Mouse (Mus musculus): ENCODE data around the gene Sfxn5.
A peak's percentile ranks its signal among the peaks of the same experiment; 100 is the strongest.

The Sfxn5 gene

GRCm38 (mm10) chr6:85334251-85334650 lies 1.0 kb upstream of the Sfxn5 start:
- no peak for DNase-seq (ENCODE audit: low spot score in 2 of 2)

GRCm38 (mm10) chr6:85333732-85334131 lies 510 bp upstream of the Sfxn5 start:
- DNase-seq (ENCODE audit: low spot score in 2 of 2), result peak in 1 of 2 experiments; percentile 18

GRCm38 (mm10) chr6:85332351-85332999 lies 747 bp downstream of the Sfxn5 start:
- no peak for DNase-seq (ENCODE audit: low spot score in 2 of 2)

GRCm38 (mm10) chr6:85331736-85332135 lies 1.5 kb downstream of the Sfxn5 start:
- DNase-seq (ENCODE audit: low spot score in 2 of 2), result no peak

GRCm38 (mm10) chr6:85331221-85331735 lies 1.9 kb downstream of the Sfxn5 start:
- DNase-seq (ENCODE audit: low spot score in 2 of 2), result no peak

GRCm38 (mm10) chr6:85329666-85330185 lies 3.5 kb downstream of the Sfxn5 start:
- no peak for DNase-seq (ENCODE audit: low spot score in 2 of 2)

GRCm38 (mm10) chr6:85326564-85326963 lies 6.7 kb downstream of the Sfxn5 start:
- DNase-seq (ENCODE audit: low spot score in 2 of 2), result no peak

GRCm38 (mm10) chr6:85325109-85325508 lies 8.1 kb downstream of the Sfxn5 start:
- DNase-seq (ENCODE audit: low spot score in 2 of 2), result peak in 1 of 2 experiments; percentile 25

- no peak for DNase-seq (ENCODE audit: low spot score in 2 of 2)
These were observed 12.8 kb downstream of the Sfxn5 start for GRCm38 (mm10) chr6:85320445-85320866.

GRCm38 (mm10) chr6:85316211-85316610 lies 17.0 kb downstream of the Sfxn5 start:
- DNase-seq (ENCODE audit: low spot score in 2 of 2), result no peak

- no peak for DNase-seq (ENCODE audit: low spot score in 2 of 2)
These were observed 19.0 kb downstream of the Sfxn5 start for GRCm38 (mm10) chr6:85314064-85314798.

- DNase-seq (ENCODE audit: low spot score in 2 of 2), result no peak
These were observed 25.3 kb downstream of the Sfxn5 start for GRCm38 (mm10) chr6:85307894-85308293.

- DNase-seq (ENCODE audit: low spot score in 2 of 2), result no peak
These were observed 26.8 kb downstream of the Sfxn5 start for GRCm38 (mm10) chr6:85306375-85306774.

GRCm38 (mm10) chr6:85305826-85306225 lies 27.4 kb downstream of the Sfxn5 start:
- no peak for DNase-seq (ENCODE audit: low spot score in 2 of 2)

- no peak for DNase-seq (ENCODE audit: low spot score in 2 of 2)
These were observed 28.3 kb downstream of the Sfxn5 start for GRCm38 (mm10) chr6:85304966-85305365.

- DNase-seq (ENCODE audit: low spot score in 2 of 2), result no peak
These were observed 30.7 kb downstream of the Sfxn5 start for GRCm38 (mm10) chr6:85302326-85303055.

- DNase-seq (ENCODE audit: low spot score in 2 of 2), result peak; percentile 95 to 97
These were observed 37.6 kb downstream of the Sfxn5 start for GRCm38 (mm10) chr6:85295384-85296167.

GRCm38 (mm10) chr6:85294004-85294379 lies 39.2 kb downstream of the Sfxn5 start:
- DNase-seq (ENCODE audit: low spot score in 2 of 2), result no peak

- peak; percentile 83 to 86 for DNase-seq (ENCODE audit: low spot score in 2 of 2)
These were observed 39.8 kb downstream of the Sfxn5 start for GRCm38 (mm10) chr6:85293255-85294003.
